Mouse (Mus musculus): Measurements from ENCODE around the gene Phpt1.

The Phpt1 gene

GRCm38 (mm10) chr2:25561946-25562345 lies 13.1 kb downstream of the Phpt1 start:
- in situ Hi-C loops (cut with MboI; ENCODE audit: unreplicated experiment in 2 of 2): no loop called here

DNA sequence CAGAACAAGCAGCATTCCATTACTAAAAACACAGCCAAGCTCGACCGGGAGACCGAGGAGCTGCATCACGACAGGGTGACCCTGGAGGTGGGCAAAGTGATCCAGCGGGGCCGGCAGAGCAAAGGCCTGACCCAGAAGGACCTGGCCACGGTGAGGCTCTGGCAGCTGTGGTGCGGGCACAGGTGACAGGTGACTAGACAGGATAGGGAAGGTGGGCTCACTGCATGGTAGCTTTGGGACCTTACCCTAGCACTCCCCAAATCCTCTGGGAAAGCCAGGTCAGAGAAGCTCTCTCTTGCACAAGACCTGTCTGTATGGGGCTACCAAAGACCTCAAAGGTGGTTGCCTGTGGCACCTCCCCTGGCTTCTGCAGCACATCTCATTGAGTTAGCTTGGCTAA lies 14.5 kb downstream of the Phpt1 start:
- in situ Hi-C loops (cut with MboI; ENCODE audit: unreplicated experiment in 2 of 2): no loop called here

DNA sequence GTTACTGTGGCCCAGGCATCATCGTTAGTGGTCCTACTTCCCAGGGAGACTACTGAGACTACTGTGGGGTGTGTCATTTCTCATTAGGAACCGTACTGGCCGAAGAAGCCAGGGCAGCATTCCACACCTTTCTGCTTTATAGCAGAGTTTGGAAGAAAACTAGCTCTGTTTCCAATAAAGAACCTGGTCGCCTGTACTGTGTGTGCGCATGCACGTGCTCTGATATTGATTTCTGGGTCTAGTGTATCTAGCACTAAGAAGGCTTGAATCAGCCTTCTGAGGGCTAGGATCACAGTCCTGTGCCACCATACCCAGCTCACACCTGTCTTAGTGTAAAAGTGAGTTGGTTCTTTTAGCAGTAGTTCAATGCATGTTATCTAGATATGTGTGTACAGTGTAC lies 16.2 kb downstream of the Phpt1 start:
- in situ Hi-C loops (cut with MboI; ENCODE audit: unreplicated experiment in 2 of 2): loop anchor here in 1 of 2 experiments (10.0 kb wide), 1 partner anchor 54 kb away; the partner anchor contains the start of genes C8g and Fbxw5

DNA sequence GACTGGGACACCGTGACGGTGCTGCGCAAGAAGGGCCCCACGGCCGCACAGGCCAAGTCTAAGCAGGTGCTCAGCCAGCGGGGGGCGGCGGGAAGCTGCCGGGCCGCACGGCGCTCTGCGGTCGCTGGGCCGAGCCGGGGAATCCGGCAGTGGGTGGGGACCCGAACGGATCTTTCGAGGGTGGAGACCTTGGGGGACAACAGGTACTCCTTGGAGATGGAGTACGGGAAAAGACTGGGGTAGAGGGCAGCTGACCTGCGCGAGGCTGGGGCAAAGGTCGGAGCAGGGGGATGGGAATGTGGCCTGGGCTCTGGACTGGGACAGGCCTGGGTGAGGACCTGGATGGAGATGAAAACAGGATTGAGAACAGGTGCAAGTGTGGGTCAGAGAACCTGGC lies 17.1 kb downstream of the Phpt1 start:
- in situ Hi-C loops (cut with MboI; ENCODE audit: unreplicated experiment in 2 of 2): loop anchor here in 1 of 2 experiments (10.0 kb wide), 1 partner anchor 53 kb away; the partner anchor contains the start of genes C8g and Fbxw5

DNA sequence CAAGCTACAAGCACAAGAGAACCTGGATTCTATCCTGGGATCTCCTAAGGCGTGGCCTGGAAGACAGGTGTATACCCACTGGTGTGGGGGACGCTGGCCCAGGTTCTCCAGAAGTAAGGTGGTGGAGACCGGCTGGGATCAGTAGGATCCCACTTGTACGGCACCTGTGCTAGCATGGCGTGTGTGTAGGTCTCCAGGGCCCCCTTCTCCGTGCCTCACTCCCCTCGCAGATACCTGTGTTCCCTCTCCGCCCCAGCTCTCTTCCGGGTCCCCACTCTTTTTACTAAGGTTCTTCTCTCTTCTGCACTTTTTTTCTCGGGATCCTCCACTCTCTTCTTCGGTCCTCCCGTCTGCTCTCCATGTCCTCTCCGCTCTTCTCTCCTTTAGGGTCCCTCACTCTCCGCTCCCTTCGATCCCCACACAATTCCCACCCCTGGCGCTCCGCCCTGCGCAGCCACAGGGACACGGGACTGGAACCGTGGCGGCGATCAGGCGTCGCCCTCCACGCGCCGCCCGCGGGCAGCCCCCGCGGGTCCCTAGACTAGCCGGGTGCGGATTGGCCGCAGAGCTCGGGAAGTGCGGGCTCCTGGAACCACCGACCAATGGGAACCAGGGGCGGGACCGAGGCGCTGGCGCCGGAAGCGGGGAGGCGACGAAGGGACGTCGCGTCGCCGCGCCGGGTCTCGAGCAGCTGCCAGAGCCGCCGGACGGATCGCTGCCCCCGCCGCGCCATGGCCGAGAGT lies 17.6 kb downstream of the Phpt1 start, which contains the start of gene Edf1:
Gene Edf1, plus strand, starts transcription at position 627 of the 743 bp plus-strand sequence.
- in situ Hi-C loops (cut with MboI; ENCODE audit: unreplicated experiment in 2 of 2): loop anchor here in 1 of 2 experiments (10.0 kb wide), 1 partner anchor 53 kb away; the partner anchor contains the start of genes C8g and Fbxw5

DNA sequence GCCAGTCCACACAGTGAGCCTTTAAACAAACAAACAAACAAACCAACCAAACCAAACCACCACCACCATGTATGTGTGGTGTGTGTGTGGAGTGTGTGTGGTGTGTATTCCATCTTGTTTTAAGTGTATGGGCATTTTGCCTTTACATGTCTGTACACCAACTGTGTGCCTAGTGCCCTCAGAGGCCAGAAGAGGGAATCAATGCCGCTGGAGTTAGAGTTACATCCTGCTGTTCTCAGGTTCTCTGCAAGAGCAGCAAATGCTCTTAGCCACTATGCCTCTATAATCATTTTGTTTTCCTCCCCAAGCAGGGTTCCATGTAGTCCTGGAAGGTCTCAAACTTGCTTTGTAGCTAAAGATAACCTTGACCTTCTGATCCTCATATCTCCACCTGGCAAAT lies 18.7 kb downstream of the Phpt1 start:
- in situ Hi-C loops (cut with MboI; ENCODE audit: unreplicated experiment in 2 of 2): loop anchor here in 1 of 2 experiments (10.0 kb wide), 1 partner anchor 51 kb away; the partner anchor contains the start of genes C8g and Fbxw5

GRCm38 (mm10) chr2:25555479-25555878 lies 19.5 kb downstream of the Phpt1 start:
- in situ Hi-C loops (cut with MboI; ENCODE audit: unreplicated experiment in 2 of 2): loop anchor here in 1 of 2 experiments (10.0 kb wide), 1 partner anchor 51 kb away; the partner anchor contains the start of genes C8g and Fbxw5

- in situ Hi-C loops (cut with MboI; ENCODE audit: unreplicated experiment in 2 of 2): loop anchor here in 1 of 2 experiments (5.0 to 10.0 kb wide), 2 partner anchors 48 to 131 kb away; partner anchors contain the start of genes C8g, Fbxw5 and Fut7
These were observed 21.7 kb downstream of the Phpt1 start for GRCm38 (mm10) chr2:25553171-25553786.

- in situ Hi-C loops (cut with MboI; ENCODE audit: unreplicated experiment in 2 of 2): loop anchor here in 1 of 2 experiments (5.0 to 10.0 kb wide), 2 partner anchors 46 to 129 kb away; partner anchors contain the start of genes C8g, Fbxw5 and Fut7
These were observed 23.8 kb downstream of the Phpt1 start for GRCm38 (mm10) chr2:25551186-25551585.

DNA sequence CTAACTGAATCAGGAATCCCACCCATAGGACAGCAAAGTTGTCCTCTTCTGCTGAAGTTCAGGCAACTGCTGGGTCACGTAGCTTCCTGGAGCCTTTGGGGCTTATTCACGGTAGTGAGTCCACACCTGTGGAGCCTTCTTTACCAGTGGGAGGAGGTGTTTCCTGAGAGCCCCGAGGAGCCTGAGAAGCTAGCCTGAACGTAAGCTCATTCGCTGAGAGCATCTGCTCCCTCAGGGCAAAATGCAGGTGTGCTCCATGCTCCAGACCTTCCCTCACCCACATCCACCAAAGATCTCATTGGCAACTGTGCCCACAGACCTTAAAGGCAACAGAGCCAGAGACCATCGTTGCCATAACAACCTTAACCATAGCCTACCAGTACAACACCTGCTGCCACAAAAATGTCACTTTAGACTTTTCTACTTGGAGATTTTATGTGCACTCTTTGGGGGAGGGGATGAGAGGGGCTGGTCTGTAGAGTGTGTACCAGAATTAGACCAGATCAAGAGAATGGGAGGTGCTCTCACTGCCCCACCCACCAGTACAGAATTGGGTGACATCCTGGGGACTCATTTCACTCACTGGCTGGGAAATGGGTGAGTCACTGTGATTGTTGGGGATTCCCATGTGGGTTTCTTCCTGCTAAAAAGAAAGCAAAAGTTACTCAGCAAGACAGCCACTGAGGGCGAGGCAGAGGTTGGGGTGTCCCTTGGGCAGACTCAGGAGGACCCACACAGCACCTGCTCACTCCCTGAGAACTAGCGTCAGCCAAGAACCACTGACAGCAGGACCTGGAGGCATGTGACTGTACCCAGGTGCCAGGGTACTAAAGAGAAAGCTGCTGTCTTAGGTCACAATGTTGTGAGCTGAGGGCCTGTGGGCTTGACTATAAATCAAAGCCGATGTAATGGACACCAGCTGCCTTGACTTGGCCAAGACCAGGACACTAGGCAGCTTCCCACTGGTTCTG lies 25.7 kb downstream of the Phpt1 start:
- in situ Hi-C loops (cut with MboI; ENCODE audit: unreplicated experiment in 2 of 2): no loop called here

GRCm38 (mm10) chr2:25546811-25547491 lies 28.1 kb downstream of the Phpt1 start, which contains the start of gene Traf2:
Traf2 (minus strand) TSS chr2:25546940.
- in situ Hi-C loops (cut with MboI; ENCODE audit: unreplicated experiment in 2 of 2): no loop called here

- in situ Hi-C loops (cut with MboI; ENCODE audit: unreplicated experiment in 2 of 2): no loop called here
These were observed 28.8 kb downstream of the Phpt1 start for GRCm38 (mm10) chr2:25545996-25546810.

DNA sequence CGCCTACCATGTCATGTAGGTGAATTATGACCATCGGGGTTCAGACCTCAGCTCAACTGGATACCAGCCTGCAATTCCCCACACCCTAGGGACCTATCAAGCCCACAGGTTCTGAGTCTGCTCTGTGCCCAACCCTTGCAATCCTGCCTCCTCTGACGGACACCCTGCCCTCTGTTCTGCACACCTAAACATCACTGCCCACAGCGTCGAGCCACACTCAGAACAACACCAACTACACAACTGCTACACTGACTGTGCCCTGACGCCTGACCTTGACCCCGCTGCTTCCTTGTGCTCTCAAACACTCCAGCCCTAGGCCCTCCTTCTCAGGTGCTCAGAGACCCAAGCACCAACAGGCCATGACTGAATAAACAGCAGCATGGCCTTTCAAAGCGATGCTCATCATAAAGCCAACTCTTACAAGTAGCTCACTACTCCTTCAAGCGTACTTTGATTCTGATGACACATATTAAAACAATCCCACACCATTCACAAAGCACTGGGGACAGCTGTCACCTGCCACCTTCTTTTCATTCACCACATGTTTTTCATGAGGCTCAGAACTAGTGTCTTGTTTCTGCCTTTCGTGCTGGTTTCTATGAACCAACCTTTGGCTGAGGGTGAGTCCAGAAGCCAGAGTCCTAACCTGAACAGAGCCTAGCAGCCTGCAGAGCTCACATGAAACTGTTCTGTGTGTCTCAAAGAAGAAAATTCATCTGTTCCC lies 33.2 kb downstream of the Phpt1 start:
- in situ Hi-C loops (cut with MboI; ENCODE audit: unreplicated experiment in 2 of 2): no loop called here

- in situ Hi-C loops (cut with MboI; ENCODE audit: unreplicated experiment in 2 of 2): no loop called here
These were observed 34.5 kb downstream of the Phpt1 start for GRCm38 (mm10) chr2:25540541-25540948.

DNA sequence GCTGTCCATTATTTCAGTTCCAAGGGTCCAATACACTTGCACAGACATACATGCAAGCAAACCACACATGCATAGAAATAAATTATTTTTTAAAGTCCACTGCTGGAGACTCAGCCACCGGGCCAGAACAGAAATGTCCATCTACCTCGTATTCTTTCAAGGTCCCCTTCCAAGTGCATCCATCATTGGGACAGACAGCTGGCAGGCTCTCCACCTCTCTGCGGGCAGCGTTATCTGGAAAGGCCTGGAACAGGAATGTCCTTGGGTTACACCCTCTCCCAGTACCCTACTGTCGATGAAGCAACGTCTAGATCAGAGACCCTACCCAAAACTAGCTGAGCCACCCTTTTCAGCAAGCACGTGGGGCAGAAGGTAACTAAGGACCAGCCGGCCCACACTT lies 38.5 kb downstream of the Phpt1 start:
- in situ Hi-C loops (cut with MboI; ENCODE audit: unreplicated experiment in 2 of 2): no loop called here

DNA sequence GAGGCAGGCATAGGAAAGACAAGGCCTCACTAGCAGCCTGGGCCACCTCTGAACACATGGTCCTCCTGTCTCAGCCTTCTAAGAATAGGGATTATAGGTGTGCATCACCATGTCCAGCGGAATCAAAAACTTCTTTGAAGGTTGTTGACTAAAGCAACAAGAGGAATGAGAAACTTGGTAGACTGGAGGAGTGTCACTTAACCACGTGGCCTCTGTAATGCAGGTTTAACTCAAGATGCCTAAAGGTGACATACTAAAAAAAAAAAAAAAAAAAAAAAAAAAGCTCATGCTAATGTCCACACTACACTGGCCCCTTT lies 40.2 kb downstream of the Phpt1 start:
- in situ Hi-C loops (cut with MboI; ENCODE audit: unreplicated experiment in 2 of 2): no loop called here

GRCm38 (mm10) chr2:25534178-25534865 lies 40.7 kb downstream of the Phpt1 start:
- in situ Hi-C loops (cut with MboI; ENCODE audit: unreplicated experiment in 2 of 2): no loop called here

- in situ Hi-C loops (cut with MboI; ENCODE audit: unreplicated experiment in 2 of 2): no loop called here
These were observed 41.3 kb downstream of the Phpt1 start for GRCm38 (mm10) chr2:25533707-25534106.
